Mouse (Mus musculus) thymus, adult 2 months (tissue): ENCODE data around the gene Zfp287.

ENCODE experiments used
- CTCF ChIP-seq: fragments of 200-500 bp; IDR thresholded peaks from 2 replicates; pipeline ENCODE4 v1.5.1; 2012; ENCODE audit warnings: mild to moderate bottlenecking, control low read depth, low read length, moderate library complexity, borderline replicate concordance; ENCODE audit not compliant: control insufficient read depth, poor library complexity, insufficient read depth; ENCODE audit errors: extremely low read depth
- POLR2A ChIP-seq: fragments of 200-500 bp; IDR thresholded peaks from 2 replicates; pipeline ENCODE4 v1.6.1; 2012; ENCODE audit warnings: mild to moderate bottlenecking, low read length, control low read depth, moderate library complexity; ENCODE audit not compliant: control insufficient read depth, poor library complexity, insufficient read depth; ENCODE audit errors: extremely low read depth

GRCm38 (mm10) chr11:62756456-62757142, 24.9 kb upstream of the Zfp287 start:
- TF ChIP-seq CTCF (peak; percentile 98), POLR2A (no peak)
